Mouse (Mus musculus): ENCODE results near the gene Tepsin. TPM values are rescaled to one million over a fixed set of nuclear protein-coding genes. Genes with fewer than 3 reads are reported as not detected.

Gene Tepsin
- polyA plus RNA-seq (2015; fragmentation: Nextera tagmentation; extraction: Ambion mirVana), result 13.0 and 13.5 TPM in 2 replicates

DNA sequence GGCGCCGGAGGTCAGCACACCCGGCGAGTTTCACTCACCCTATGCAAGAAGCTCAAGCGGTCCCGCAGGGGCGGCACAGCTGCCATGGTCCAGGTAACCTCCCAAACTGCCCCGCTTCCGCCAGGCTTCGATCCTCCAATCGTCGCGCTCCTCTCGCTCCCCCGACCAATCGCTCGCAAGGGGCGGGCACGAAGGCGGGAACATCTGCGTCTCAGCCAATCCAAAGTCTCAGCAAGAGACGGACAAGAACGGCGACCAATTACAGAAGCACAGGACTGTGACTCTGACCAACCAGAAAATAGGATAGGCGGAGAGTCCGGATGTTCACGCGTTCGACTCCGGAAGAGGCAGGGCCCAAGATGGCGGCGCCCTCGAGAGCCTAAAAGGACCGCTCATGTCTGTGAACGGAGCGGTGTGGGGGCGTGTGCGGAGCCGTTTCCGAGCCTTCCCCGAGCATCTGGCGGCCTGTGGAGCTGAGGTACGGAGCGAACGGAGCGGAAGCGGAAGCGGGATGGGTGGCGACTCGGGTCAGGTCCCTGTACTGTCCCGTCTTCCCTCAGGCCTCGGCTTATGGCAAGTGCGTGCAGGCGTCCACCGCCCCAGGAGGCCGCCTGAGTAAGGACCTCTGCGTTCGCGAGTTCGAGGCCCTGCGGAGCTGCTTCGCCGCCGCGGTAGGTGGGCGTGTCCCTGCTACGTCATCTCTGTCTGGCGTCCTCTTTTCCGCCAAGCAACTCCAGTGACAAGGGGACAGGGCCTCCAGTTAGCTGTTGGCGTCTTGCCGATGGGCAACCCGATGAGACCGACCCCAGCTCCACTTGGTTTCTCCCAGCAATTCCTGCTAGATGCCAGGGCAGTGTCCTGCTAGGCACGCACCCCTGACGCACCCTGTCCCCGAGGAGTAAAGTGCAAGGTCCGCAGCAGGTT lies at the start of gene Tepsin, which contains the start of gene Ndufaf8:
Gene Tepsin (minus strand): TSS at position 144 of the 924 bp plus-strand sequence.
Gene Ndufaf8 (plus strand): TSS at position 341 of the 924 bp plus-strand sequence.
- under 1% methylated on average over 77 of the region's 77 CpGs for WGBS
- no peaks in the 10 kb centered on the region for H3K27me3 ChIP-seq (replicated peaks)
- ATAC-seq (ENCODE audit: extremely low read depth, insufficient number of reproducible peaks, low FRiP score, low TSS enrichment), result peak; percentile 96

DNA sequence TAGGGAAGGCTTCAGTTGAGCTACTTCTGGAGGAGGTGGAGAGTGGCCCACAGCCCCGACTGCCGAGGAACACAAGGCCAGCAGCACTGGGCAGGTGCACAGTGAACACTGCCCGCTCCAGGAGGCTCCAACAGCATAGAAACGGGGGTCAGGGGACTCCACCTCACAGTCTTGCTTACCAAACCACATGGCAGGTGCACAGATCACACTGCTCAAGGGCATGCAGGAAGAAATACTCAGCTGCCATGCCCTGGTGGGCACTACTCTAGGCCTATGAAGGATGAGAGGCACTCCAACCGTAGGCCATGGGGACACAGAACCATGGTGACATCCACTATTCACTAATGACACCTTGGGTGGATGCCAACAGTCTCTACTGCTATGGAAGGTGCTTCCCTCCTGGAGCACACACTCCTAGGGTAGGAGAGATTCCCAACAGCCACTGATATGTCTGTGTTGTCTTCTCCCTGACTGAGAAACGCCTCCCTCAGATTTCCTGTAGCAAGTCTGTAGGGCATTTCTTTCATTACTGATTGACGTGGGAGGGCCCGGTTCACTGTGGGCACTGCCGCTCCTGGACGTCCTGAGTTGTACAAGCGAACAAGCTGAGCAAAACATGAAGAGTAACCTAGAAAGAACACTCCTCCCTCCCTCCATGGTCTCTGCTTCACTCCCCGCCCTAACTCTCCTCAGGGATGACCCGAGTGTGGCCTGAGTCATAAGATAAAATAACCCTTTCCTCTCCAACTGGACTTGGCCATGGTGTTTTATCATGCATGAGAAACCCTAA lies 45.4 kb upstream of the Tepsin start:
- no peak overlapping the region for H3K9ac ChIP-seq
- no peaks in the 10 kb centered on the region for H3K27me3 ChIP-seq (replicated peaks)
- WGBS, result 63% methylated on average over 13 of the region's 13 CpGs

More for the DNA sequence above, at the start of gene Tepsin, which contains the start of gene Ndufaf8:
- Histone ChIP-seq H3K4me2 (peak within 1 kb of the TSS; percentile 88), H3K4me3 (peak within 1 kb of the TSS; percentile 96), H3K9ac (peak within 1 kb of the TSS; percentile 92), H3K4me1 (peaks cover 28% of the 10 kb centered on the region), H3K27ac (replicated peaks) (peak within 1 kb of the TSS; percentile 96), H3K36me3 (peaks cover 44% of the 10 kb centered on the region), H3K9me3 (no peaks in the 10 kb centered on the region)

DNA sequence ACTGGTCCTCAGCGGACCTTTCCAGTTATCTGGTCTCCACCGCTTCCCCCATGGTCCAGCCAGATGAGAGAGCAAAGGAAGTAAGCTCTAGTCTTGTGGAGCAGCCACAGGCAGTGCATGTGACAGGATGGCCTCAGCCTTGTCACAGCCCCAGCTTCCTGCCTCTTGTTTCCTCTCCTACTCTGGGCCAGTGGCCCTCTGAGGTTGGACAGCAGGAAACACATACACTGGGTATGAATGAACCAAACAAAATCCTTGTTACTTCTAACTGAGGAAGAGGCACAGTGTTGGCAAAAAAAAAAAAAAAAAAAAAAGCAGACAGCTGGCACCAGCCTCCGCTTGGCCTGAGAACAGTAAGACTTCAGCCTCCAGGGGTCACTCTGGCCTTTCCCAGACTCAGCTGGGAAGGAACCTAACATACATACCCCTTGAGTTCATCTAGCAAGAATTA lies 44.1 kb upstream of the Tepsin start:
- Histone ChIP-seq H3K4me1 (peaks cover 77% of the 10 kb centered on the region), H3K9ac (peak overlapping the region; percentile 30; the same call in 1 of the 2 replicates)
- peak; percentile 71; the same call in 1 of the 2 replicates for ATAC-seq (ENCODE audit: extremely low read depth, insufficient number of reproducible peaks, low FRiP score, low TSS enrichment)

More for the DNA sequence above, 45.4 kb upstream of the Tepsin start:
- H3K27ac ChIP-seq (replicated peaks), result peak overlapping the region; percentile 87
- H3K4me1 ChIP-seq, result peaks cover 72% of the 10 kb centered on the region
- H3K9me3 ChIP-seq, result no peaks in the 10 kb centered on the region
- H3K4me2 ChIP-seq, result no peak overlapping the region
- ATAC-seq (ENCODE audit: extremely low read depth, insufficient number of reproducible peaks, low FRiP score, low TSS enrichment), result no peak
- peaks cover 38% of the 10 kb centered on the region for H3K36me3 ChIP-seq
- H3K4me3 ChIP-seq, result no peak overlapping the region

DNA sequence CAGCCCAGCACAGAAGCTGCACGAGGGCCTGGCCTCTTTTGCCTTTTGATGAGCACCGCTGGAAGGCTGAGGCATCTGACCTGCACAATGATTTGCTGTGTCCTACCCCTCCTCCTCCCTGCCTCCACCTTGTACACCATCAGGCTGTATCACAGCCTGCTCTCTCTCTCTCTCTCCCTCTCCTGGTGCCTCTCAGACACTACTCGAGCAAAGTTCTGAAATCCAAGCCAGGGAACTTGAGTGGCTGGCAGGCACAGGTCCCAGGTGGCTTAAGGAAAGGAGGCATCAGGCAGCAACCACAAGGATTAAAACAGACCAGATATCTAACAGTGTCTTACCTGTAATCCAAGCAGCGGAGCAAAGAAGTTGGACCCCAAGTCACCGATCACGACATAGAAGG lies 41.7 kb upstream of the Tepsin start:
- peaks cover 87% of the 10 kb centered on the region for H3K4me1 ChIP-seq
- H3K4me3 ChIP-seq, result no peak overlapping the region
- H3K9ac ChIP-seq, result peak overlapping the region; percentile 55
- H3K36me3 ChIP-seq, result peaks cover 26% of the 10 kb centered on the region
- no peaks in the 10 kb centered on the region for H3K27me3 ChIP-seq (replicated peaks)
- WGBS, result 69% methylated on average over 6 of the region's 6 CpGs
- no peak overlapping the region for H3K27ac ChIP-seq (replicated peaks)
- no peak overlapping the region for H3K4me2 ChIP-seq
- ATAC-seq (ENCODE audit: extremely low read depth, insufficient number of reproducible peaks, low FRiP score, low TSS enrichment), result no peak
- no peaks in the 10 kb centered on the region for H3K9me3 ChIP-seq

More for the DNA sequence above, 44.1 kb upstream of the Tepsin start:
- Histone ChIP-seq H3K27ac (replicated peaks) (peak overlapping the region; percentile 87), H3K27me3 (replicated peaks) (no peaks in the 10 kb centered on the region), H3K9me3 (no peaks in the 10 kb centered on the region), H3K4me2 (no peak overlapping the region; the same call in 1 of the 2 replicates), H3K4me3 (no peak overlapping the region), H3K36me3 (peaks cover 44% of the 10 kb centered on the region)
- WGBS, result 40% methylated on average over 3 of the region's 3 CpGs

DNA sequence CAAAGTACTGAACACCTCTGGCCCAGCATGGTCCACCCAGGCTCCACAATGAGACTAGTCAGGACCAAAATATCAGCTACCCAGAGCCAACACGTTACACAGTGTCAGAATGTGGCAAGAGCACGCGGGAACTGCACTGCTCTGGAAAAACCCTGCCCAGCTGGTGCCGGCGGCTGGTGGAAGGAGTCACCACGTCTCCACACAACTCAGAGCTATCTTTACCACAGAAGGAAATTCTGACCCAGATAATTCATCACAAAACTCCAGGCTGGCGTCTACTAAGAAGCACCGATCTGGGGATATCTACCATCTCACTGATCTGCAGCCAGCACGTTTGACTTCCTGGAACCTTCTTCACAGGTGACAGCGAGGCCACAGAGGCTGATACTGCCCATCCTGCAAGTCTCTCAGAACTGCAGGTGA lies 40.8 kb upstream of the Tepsin start:
- H3K9ac ChIP-seq, result peak overlapping the region; percentile 38
- no peak overlapping the region for H3K4me2 ChIP-seq
- no peak overlapping the region for H3K27ac ChIP-seq (replicated peaks)
- no peaks in the 10 kb centered on the region for H3K27me3 ChIP-seq (replicated peaks)
- H3K4me3 ChIP-seq, result no peak overlapping the region
- peaks cover 31% of the 10 kb centered on the region for H3K36me3 ChIP-seq
- no peak for ATAC-seq (ENCODE audit: extremely low read depth, insufficient number of reproducible peaks, low FRiP score, low TSS enrichment)
- 58% methylated on average over 10 of the region's 10 CpGs for WGBS
- no peaks in the 10 kb centered on the region for H3K9me3 ChIP-seq
- H3K4me1 ChIP-seq, result peaks cover 88% of the 10 kb centered on the region

DNA sequence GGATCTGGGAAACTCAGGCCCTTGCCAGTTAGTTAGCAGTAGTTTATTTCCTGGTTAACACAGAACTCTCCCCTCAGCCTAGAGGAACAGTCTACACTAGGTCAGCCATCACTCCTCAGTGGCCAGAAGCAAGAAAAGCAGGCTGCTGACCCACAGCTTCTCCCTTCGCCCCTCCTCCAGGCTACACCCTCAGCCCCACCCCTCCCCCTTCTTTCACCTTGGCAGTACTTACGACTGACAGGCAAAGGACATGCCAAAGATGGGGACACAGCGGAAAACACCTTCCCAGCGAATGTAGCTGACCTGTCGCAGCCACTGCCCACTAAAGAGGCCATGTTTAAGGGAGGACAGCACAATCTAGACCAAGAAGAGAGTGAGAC lies 39.1 kb upstream of the Tepsin start:
- no peak for ATAC-seq (ENCODE audit: extremely low read depth, insufficient number of reproducible peaks, low FRiP score, low TSS enrichment)
- 26% methylated on average over 5 of the region's 5 CpGs for WGBS
- Histone ChIP-seq H3K4me3 (no peak overlapping the region), H3K4me1 (peaks cover 77% of the 10 kb centered on the region), H3K4me2 (peak overlapping the region; percentile 48), H3K27me3 (replicated peaks) (no peaks in the 10 kb centered on the region), H3K36me3 (peaks cover 39% of the 10 kb centered on the region), H3K27ac (replicated peaks) (peak overlapping the region; percentile 88), H3K9me3 (no peaks in the 10 kb centered on the region), H3K9ac (peak overlapping the region; percentile 66)

DNA sequence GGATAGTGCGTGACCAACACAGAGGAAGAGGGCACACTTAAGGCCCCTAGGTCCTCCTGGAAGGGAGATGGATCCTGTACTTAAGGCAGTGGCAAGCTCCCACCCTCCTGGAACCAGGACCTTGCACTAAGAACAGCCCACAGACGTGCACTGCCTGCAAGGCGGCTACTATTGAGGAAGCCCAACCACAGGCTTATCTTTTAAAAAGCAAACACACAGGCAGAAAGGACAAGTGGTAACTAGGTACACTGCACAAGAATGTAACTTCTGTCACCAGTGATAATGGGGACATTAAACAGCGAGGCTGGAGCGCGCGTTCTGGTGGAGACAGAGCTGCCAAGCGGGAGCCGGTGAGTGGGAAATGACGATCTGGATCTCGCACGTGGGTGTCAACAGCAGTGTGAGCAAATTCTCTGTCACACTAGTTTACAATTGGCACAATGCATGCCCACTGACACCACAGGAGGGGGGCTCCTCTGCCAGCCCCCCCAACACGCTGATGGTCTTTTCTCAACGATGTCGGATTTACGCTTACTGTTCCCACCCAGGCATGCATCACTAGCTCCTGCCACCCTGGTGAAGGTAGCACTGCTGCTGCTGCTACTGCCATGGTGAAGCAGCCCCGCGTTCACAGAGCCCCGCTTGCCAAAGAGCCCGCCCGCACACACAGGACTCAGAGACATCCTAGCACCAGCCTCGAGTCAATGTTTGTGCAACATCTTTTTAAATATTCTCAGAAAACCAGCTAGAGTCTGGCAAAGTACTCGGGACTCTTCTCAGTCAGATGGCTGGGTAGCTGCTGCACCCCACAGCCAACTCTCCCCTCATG lies 38.5 kb upstream of the Tepsin start:
- H3K4me1 ChIP-seq, result peaks cover 71% of the 10 kb centered on the region
- H3K9ac ChIP-seq, result peak overlapping the region; percentile 66
- H3K4me3 ChIP-seq, result 0 out of 2 replicates have a peak overlapping the region, but pooled peaks have one; percentile 0
- no peaks in the 10 kb centered on the region for H3K9me3 ChIP-seq
- H3K4me2 ChIP-seq, result peak overlapping the region; percentile 48
- no peaks in the 10 kb centered on the region for H3K27me3 ChIP-seq (replicated peaks)
- 36% methylated on average over 23 of the region's 23 CpGs for WGBS
- H3K27ac ChIP-seq (replicated peaks), result peak overlapping the region; percentile 88
- peaks cover 45% of the 10 kb centered on the region for H3K36me3 ChIP-seq
- peak; percentile 28; the same call in 1 of the 2 replicates for ATAC-seq (ENCODE audit: extremely low read depth, insufficient number of reproducible peaks, low FRiP score, low TSS enrichment)

DNA sequence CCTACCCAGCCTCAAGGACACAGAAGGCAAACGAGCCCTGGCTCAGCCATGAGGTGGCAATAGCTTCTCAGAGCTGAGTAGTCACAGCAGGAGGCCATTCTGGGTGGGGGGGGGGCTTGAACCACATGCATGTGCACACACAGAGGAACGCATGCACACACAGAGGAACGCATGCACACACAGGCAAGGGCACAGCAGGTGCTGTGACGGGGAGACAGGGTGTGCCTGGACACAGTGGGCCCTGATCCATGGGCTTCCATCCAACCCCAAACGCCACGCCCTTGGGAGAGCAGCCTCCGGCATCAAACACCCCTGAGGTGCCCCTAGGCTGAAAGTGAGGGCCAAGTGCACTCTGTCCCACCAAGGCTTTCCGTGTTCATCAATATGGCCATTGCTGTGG lies 37.7 kb upstream of the Tepsin start:
- peak overlapping the region; percentile 63; the same call in 1 of the 2 replicates for H3K9ac ChIP-seq
- peaks cover 53% of the 10 kb centered on the region for H3K36me3 ChIP-seq

DNA sequence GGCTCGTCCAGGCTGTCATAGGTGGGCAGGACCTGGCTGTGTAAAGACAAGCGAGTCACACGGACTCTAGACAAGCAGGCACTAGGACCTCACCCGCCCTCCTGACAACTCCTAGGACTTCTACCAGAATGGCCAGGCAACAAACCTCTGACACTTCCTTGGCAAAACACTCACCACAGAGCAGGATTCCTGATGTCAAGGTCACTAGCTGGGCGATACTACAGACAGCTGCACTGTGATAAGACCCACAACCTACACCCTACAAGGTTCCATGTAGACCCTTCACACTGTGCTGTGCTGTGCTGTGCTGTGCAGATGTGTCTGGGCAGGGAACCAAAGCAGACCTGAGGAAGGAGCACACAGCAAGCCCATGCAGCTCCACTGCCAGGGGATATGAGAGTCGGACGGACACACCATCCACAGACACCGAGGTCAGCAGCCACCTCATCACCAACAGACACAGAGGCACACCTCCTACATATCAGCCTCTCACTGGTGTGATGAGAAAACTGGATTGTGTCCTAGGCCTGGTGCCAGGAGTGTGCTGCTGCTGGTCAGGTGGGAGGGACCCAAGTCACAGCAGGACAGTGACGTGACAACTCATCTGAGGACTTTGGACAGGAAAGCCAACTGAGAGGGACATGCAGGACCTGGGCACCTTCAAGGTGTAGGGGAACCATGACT lies 36.5 kb upstream of the Tepsin start:
- no peak overlapping the region for H3K4me2 ChIP-seq
- H3K4me3 ChIP-seq, result no peak overlapping the region
- no peaks in the 10 kb centered on the region for H3K9me3 ChIP-seq
- H3K9ac ChIP-seq, result peak overlapping the region; percentile 42; the same call in 1 of the 2 replicates
- no peaks in the 10 kb centered on the region for H3K27me3 ChIP-seq (replicated peaks)
- H3K27ac ChIP-seq (replicated peaks), result peak overlapping the region; percentile 88
- ATAC-seq (ENCODE audit: extremely low read depth, insufficient number of reproducible peaks, low FRiP score, low TSS enrichment), result 0 out of 2 replicates have a peak, but pooled peaks have one; percentile 10
- WGBS, result 37% methylated on average over 9 of the region's 9 CpGs
- peaks cover 60% of the 10 kb centered on the region for H3K4me1 ChIP-seq
- H3K36me3 ChIP-seq, result peaks cover 57% of the 10 kb centered on the region

More for the DNA sequence above, 37.7 kb upstream of the Tepsin start:
- Histone ChIP-seq H3K4me2 (peak overlapping the region; percentile 48), H3K9me3 (no peaks in the 10 kb centered on the region), H3K27ac (replicated peaks) (peak overlapping the region; percentile 88), H3K4me1 (peaks cover 68% of the 10 kb centered on the region), H3K27me3 (replicated peaks) (no peaks in the 10 kb centered on the region), H3K4me3 (no peak overlapping the region)
- no peak for ATAC-seq (ENCODE audit: extremely low read depth, insufficient number of reproducible peaks, low FRiP score, low TSS enrichment)
- 79% methylated on average over 8 of the region's 8 CpGs for WGBS

DNA sequence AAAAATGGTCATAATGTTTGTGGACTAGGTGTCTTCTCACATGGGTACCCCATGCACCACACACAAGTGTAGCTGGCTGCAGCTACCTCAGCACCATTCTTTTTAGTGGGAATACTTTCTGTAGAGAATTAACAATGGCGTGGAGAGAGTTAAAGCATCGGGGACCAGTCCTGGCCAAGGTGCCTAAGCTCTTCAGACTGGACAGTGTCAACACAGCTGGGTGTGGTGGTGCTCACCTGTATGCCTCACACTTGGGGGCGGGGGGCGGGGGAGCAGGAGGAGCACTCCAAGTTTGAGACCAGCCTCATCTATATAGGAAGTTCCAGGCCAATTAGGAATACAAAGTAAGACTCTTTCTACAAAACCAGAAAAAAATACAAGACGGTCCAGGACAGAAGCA lies 35.6 kb upstream of the Tepsin start:
- H3K27ac ChIP-seq (replicated peaks), result peak overlapping the region; percentile 88
- peaks cover 62% of the 10 kb centered on the region for H3K36me3 ChIP-seq
- no peaks in the 10 kb centered on the region for H3K27me3 ChIP-seq (replicated peaks)
- ATAC-seq (ENCODE audit: extremely low read depth, insufficient number of reproducible peaks, low FRiP score, low TSS enrichment), result no peak
- no peak overlapping the region for H3K4me2 ChIP-seq
- 89% methylated on average over 5 of the region's 5 CpGs for WGBS
- no peak overlapping the region for H3K4me3 ChIP-seq
- no peaks in the 10 kb centered on the region for H3K9me3 ChIP-seq
- peaks cover 53% of the 10 kb centered on the region for H3K4me1 ChIP-seq
- no peak overlapping the region for H3K9ac ChIP-seq
